Mouse (Mus musculus) cerebellum, adult 18-20 months (tissue): ENCODE data around the gene Mta1.

ENCODE experiments used
- DNase-seq, 2 experiments: peaks; one replicate each; pipeline ENCODE4 v3.0.0; 2021

Mta1 gene

DNA sequence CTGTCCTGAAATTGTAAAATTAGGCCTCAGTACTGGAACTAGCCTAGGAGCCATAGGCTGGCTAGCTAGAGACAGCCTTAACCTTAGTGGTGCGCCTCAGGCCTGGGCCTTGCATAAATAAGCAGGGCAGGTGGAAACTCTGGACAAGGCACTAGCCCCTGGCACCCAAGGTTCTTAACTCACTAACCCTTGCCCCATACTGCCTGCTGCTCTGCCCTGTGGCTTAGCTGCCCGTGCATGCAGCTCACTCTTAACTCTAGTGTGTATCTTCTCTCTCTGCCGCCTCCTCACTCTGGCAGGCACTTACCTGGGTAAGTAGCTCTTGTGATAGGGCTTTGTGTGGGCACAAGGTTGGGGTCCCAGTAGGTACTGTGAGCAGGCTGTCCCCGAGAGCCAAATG lies 36.4 kb downstream of the Mta1 start:
- no peak for DNase-seq

DNA sequence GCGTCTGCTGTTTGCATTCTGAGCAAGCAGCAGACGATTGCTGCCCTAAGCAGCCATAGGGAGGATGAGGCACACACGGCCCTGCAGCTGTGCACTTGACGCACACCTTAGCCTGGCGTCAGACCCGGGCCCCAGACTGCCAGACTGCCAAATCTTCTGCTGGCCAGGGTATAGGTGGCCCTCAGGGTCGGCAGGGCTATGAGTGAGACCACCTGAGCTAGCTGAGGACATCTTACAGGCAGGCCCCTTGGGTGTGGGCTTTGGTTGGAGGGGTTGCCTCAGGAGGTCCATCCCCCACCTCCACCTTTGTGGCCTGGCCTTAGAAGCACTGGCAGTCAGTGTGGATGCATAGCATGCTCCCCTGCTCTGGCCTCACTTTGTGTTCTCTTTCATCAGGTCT lies 37.3 kb downstream of the Mta1 start:
- no peak for DNase-seq

DNA sequence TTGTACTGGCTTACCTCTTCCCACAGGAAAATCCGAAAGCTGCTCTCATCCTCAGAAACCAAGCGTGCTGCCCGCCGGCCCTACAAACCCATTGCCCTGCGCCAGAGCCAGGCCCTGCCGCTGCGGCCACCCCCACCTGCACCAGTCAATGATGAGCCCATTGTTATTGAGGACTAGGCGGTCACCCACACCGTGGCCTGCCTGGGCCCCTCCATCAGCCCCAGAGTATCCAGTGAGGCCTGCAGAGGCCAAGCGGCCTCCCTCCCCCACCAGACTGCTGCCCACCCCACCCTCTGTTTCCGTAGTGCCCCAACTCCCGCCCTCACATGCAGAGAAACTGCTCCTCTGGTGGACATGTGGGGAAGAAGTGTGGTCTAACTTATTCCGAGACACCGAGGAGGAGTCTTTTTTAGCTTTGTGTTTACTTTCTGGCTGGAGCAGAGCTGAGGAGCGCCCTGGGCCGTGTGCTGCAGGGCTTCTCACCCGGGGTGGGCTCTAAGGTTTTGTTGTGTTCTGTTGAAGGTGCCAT lies 38.5 kb downstream of the Mta1 start:
- DNase-seq, result no peak

DNA sequence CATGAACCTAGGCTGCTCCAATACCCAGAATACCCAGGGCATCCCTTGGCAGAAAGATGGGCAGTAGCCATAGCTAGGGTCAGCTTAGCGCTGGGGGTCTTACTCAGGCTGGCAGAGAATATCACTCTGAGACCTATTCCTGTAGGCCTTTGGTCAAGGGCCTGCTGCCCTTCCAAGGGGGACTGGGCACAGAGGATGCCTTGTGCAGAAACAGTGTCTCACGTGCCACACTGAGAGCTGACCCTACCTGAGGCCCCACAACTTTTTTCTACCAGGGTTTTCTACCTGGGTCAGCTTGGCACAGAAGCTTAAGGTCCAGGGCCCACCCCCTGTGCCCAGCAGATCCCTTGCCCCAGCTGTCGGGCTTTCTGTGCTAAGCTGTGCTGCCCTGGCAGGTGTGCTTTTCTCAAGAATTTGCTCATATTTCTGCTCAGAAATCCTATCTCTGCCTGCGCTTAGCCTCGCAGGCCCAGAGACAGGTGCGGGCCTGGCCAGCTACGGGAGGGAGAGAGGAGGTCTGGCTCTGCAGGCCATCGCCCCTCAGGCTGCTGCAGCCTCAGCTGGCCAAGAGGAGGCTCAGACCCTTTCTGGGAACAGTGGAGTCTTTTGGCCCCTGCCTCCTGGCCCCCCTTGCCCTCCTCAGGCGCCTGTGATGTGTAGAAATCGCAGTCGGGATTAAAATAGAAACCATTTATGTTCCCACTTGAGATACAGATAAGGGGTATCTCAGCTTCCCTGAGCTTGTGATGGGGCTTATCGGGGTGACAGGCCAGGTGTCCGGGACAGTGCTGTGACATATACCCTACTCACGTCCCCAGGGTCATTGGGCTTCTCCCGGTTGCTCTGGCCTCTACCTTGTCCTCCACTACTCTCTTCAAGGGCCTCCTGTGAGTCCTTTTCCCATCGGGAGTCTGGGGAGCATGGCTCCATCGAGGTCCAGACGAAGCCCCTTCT lies 39.5 kb downstream of the Mta1 start:
- DNase-seq, result no peak

DNA sequence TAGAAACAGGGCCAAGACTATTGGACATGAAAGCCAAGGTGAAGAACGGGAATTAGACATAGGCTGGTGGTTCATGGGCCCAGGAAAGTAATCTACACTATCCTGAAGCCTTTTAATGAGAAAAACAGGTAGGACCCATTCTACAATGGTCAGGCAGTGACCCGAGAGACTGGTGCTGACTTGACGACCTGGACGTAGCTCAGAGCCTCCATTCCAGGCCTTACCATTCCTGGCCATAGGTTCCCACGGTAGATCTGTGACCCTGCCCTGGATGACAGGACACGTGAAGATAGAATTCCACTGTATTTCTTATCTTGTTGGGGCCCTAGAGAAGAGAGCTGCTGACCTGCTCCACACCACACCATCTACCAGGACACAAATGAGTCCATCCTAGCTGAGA lies 40.2 kb downstream of the Mta1 start:
- DNase-seq, result no peak

DNA sequence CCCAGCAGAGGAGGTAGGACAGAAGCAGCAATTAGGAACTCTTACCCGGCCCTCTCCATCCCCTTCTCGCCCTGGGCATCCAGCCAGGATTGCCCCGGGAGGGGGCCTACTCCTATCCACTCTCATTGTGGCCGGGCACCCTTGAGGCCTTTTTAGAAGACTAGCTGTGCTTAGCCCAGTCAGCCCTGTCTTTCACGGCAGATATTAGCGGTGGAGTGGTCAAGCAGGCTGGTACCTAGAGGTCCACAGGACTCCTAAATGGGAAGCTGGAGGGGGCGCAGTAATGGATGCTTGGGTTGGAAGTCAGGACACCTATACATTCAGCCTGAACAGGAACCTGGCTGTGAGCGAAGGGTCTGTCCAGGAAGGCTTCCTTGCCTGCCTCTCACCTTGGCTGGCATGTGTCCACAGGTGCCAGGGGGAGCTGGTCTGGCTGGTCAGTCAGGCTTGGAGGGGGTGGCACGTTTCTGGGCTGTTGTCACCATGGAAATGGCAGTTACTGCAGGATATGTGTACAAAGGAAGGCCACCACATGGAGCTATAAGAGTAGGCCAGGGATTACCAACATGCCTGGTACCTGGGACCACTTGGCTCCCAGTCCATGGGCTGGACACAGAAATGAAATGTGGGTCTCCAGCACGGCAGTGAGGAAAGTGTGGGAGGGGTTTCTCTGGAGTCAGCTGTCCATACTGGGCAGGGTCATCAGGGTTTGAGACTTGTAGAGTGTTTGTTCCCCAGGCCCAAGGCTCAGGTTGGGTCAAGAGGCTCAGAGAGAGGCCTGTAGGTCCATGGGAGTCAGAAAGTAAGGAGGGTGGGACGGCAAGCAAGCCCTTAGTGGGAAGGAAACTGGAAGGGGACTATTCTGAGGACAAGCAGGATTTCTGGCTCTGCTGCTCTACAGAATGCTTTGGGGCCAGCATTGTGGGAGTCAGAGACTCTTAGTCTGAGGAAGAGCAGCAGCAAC lies 41.1 kb downstream of the Mta1 start:
- DNase-seq, result no peak

DNA sequence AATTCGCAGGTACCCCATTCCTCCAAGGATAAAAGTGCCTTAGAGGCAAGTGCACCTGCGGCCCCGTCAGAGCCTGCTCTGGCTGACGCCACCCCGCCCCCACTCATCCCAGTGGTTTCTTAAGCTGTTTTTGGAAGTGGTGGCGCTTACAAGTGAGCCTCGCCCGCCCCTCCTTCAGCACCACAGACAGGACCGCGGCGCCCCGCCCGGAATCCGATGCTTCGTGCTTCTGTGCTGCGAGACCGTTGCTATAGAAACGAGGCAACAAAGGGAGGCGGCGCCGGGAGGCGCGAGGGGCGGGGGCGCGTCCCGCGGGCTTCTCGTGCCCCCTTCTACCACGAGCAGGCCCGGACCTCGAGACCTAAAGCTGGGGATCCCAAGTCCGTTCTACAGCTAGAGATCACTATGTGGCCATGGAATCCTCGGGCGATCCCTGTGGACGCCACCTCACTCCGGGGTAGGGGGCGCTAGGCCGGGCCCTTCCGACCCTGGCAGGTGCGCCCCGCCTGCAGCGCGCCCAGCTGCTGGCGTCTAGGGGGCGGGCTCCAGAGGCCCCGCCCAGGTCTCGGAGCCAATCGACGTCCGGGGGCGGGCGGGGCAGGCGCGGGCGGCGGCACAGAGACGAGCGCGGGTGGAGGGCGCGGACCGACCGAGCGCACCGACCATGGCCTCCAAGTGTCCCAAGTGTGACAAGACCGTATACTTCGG lies 42.0 kb downstream of the Mta1 start, which contains the start of gene Crip2:
Crip2 (plus strand) TSS at position 329 of the 708 bp plus-strand sequence.
- peak; percentile 45 for DNase-seq

DNA sequence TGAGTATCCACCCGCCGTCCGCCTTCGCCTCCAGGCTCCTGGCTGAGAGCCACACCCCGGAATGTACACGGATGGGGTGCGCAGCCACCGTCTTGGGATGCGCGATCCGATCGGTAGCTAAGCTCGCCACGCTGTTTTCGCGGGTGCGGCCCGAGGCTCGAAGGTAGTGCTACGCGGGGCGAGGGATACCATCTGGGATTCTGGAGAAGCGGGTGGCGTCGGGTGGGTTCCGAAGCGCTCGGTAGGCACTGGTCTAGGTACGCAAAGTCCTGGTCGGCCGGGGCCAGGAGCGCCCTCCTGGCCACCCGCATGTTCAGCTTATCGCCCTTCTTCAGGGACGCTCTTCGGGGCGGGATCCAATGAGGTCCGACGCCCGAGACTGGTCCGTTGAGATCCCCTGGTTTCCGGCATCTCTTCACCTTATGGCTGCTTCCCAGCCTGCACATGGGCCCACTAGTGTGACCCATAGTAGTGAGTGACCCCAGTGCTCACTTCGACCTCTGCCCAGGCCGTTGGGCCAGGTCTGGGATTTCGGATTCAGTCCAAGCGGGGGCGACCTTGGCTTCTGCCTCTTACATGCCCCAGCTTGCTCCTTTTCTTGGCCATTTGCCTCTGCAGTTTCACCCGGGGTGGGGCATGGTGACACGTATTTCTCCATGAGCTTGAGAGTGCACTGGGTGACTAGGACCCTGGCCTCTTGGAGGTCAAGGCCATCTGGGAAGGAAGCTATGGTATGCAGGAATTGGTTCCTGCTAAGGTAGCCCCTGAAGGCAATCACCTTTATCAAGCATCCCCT lies 42.7 kb downstream of the Mta1 start:
- no peak for DNase-seq

DNA sequence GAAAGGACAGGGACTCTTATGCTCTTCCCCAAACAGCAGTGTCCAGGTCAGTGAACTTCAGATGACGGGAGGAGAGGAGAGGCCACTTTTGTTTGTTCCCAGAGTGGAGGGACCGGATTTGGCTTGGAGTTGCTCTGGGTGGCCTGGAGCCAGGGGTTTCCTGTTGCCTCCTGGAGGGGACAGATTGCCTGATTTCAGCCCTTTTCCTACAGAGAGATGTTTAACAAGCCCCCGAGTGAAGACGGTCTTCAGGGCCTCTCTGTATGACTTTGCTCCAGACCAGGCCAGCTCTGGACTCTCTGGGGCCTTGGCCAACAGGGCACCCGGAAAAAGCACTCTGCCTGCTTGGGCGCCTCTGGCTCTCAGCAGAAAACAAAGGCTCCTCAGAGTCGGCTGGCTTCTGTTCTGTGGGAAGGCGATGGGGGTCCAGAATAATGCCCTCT lies 43.5 kb downstream of the Mta1 start:
- peak in 1 of 2 experiments; percentile 23 for DNase-seq

DNA sequence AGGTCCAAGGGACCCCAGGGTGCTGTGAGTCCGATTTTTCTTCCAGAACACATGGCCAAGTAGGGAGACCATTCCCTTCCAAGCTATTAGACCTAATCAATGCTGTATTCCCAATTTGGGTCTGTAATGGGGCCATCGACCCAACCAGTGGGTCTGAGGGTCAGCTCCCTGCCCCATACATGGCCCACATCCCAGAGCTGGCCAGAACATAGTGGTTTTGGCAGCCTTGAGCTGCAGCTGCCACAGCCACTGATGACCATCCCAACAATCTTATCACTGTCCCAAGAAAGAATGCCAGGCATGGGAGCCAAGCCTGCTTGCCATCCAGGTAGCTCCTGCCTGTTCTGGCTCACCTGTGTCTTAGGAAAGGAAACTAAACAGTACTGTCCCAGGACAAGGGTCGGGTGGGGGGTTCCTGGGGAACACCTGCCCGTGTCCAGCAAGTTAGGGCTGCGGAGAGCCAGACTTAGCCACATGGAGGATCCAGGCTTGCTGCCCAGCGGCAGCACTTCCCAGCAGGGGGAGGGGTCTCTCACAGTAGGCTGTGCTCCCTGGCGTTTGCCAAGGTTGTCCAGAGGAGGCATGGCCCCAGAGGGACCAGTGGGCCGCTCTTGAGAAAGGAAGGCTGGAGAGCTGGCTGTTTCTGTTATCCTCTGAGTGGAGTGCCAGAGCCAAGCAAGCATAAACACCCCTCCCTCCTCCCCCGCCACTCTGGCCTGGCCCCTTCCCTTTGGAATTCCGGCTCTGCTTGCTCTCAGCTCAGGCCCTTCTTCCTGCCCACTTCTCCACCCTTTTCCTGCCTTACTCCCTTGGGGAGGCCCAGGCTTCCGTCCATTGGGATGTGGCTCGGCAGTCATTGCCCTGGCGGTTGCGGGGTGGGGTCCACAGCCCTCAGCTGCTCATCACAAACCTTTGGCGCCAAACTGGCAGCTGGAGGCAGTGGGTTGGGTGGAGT lies 44.2 kb downstream of the Mta1 start:
- peak in 1 of 2 experiments; percentile 28 for DNase-seq

DNA sequence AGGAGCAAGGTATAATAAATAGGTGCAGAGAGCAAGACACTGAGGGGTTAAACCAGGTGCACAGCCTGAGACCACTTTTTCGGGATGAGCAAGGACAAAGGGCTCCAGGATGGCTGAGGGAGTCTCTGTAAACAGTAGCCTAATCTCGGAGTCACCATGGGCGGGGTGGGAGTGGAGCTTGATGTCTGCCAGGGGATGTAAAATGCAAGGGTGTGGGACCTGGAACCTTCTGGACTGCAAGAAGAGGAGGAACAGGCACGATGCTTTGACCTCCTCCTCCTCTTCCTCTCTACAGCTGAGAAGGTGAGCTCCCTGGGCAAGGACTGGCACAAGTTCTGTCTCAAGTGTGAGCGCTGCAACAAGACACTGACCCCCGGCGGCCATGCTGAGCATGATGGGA lies 45.1 kb downstream of the Mta1 start:
- no peak for DNase-seq

DNA sequence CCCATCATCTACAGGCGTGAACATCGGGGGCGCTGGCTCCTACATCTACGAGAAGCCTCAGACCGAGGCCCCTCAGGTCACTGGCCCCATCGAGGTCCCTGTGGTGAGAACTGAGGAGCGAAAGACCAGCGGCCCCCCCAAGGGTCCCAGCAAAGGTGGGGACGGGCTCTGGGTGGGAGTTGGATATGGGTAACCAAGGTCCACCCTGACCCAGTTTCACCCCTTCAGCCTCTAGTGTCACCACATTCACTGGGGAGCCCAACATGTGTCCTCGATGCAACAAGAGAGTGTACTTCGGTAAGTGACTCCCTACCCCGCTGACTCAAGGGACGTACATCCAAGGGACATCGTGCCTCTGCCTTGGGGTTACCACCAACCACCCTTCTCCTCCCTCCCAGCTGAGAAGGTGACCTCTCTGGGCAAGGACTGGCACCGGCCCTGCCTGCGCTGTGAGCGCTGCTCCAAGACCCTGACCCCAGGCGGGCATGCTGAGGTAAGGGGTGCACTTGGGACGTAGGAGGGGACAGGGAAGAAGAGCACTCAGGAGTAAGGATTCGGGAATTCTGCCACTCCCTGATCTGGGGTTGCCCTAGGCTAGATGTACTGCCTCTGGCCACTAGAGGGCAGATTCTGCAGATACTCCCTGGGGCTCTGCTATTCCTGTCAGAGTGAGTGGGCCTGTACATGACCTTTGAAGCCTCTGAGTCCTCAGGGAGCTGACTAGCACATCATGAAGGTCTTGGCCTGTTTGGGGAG lies 46.1 kb downstream of the Mta1 start:
- peak in 1 of 2 experiments; percentile 48 for DNase-seq

DNA sequence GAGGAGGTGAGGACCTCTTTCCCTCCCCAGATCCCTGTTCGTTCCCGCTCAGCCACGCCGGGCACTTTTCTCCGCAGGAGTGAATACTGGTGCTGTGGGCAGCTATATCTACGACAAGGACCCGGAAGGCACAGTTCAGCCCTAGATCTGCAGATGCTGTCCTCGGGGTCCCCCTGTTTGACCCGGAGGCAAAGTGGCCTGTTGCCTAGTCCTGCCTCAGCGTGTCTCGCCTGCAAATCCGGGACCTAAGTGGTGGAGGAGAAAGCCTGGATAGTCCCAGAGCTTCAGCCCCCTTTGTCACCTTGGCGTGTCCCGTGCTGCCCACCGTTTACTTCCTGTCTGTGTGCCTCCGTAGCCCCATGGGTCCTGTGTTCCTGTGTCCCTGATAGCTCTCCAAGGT lies 46.8 kb downstream of the Mta1 start:
- no peak for DNase-seq

DNA sequence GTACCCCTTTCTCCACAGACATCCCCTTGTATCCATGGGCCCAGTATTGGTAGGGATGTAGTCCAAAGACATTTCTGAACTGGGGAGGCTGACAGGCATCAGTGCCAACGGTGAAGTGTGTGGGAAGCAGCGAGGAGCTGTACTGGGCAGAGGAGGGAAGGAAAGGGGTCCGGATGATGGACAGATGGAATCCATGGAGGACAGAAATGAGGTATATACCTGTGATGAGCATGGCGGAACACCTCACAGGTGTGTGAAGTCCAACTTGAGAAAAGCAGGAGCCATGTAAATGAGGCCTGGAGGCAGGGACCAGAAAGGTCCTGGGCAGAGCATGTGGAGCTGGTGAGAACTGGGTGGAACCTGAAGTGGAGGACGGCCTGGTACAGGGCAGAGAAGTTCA lies 47.5 kb downstream of the Mta1 start:
- no peak for DNase-seq

DNA sequence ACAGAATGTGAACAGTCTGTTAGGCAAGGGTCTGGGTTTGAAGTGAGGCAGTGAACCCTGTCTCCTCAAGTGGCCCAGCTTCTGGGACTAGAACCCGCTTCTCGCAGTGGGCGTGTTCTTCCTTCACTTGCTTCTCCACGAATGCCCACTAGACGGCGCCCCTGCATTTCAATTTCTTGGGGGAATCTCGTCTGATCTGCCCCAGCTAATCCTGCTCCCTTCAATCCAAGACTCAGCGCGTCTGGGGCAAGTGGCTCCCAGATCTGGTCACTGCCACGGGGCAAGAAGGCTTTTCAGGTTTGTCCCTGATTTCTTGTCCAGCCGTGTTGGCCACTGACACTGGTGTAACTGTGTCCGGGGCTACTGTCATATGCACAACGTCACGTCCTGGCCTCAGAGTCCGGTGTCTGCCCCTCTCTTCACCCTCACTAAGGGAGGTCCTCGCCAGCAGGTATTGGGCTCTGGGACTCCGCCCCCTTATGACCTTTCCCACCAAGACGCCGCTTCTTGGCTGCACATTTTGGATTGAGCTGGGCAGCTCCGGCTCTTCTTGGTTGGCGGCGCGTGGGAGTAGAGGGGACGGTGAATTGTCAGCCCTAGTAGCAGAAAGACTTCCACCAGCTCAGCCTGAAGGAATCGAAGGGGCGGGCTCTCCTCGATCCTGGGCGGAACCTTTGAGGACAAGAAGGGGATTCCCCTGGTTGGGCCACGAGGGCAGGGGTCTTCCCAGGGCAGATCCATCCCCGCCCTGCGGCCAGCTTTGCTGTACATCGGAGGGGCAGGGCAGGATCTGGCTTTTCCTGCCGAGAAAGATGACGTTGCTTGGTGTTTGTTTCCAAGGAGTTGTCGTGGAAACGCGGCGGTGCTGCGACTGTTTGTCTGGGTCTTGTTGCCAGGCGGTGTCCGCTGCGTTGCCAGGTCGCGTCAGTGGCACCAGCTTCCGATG lies 48.3 kb downstream of the Mta1 start, which contains the start of gene Crip1:
Crip1 (plus strand) TSS at position 205 of the 946 bp plus-strand sequence.
- peak; percentile 85 to 89 for DNase-seq

DNA sequence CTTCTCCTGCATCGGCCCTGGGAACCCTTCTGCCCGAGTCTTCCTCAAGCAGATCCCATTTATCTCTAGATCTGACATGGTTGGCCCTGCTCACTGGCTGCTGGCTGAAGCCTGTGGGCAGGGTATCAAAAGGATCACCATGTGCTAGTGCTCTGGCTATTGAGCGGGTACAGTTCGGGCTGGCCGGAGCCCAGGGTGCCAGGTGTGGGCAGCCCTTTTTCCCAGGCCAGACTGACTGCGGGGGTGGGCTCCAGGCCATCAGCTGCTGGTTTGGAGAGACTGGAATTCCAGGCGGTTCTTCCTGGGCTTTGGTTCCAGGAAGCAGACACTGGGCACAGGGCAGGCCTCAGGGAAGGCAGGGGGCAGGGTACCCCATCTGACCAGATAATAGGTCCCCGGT lies 49.4 kb downstream of the Mta1 start:
- DNase-seq, result peak; percentile 72 to 78

DNA sequence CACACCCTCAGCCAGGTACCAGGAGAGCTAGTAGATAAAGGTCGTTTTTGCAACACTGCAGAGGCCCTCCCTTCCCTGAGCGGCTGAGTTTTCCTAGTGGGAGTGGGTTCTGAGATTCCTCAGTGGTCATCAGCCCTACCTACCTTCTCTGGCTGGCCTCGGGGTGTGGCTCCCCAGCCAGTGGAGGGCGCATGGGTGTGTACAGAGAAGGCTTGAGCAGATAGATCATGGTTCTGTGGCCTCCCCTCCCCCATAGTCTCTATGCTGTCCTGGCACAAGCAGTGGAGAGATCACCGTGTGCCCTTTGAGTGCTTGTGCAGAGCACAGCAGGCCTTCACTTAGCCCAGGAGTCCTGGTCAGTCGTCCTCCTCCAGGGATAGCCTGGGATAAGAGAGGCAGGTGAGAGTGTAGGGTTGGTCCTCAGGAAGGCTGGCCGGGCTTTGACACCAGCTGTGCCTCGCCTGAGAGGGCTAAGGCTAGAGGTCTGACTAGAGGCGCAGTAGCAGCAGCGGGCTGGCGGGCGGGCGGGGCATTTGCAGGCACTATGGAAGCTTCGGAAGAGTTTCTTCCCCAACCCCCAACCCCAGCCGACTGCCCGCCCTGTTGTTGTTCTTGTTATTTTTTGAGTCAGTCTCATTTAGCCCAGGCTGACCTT lies 50.4 kb downstream of the Mta1 start:
- DNase-seq, result no peak

DNA sequence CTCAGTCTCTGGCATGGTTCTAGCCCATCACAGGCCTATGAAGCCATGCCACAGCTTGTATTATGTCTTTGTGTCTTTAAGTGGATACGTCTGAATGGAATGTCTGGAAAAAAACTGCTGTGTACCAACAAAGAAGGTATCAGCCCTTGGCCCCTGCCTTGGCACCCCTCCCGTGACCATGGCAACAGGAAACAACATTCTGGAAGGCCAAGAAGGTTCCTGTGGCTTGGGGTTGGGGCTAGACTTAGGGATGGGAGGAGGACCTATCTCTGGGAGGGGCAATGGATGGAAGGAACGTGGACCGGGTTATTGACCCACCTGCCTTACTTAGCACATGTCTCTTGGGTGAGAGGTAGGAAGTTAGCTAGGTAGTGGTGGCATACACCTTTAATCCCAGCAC lies 51.3 kb downstream of the Mta1 start:
- DNase-seq, result no peak
